Mouse (Mus musculus) right cerebral cortex, postnatal 10 days (tissue): ENCODE results near the gene Dtx3.

Source experiments
- DNase-seq, 2 experiments: peaks; one replicate each; pipeline ENCODE4 v3.0.0; 2021; ENCODE audit warnings: low spot score in 2 of 2

Dtx3 gene

DNA sequence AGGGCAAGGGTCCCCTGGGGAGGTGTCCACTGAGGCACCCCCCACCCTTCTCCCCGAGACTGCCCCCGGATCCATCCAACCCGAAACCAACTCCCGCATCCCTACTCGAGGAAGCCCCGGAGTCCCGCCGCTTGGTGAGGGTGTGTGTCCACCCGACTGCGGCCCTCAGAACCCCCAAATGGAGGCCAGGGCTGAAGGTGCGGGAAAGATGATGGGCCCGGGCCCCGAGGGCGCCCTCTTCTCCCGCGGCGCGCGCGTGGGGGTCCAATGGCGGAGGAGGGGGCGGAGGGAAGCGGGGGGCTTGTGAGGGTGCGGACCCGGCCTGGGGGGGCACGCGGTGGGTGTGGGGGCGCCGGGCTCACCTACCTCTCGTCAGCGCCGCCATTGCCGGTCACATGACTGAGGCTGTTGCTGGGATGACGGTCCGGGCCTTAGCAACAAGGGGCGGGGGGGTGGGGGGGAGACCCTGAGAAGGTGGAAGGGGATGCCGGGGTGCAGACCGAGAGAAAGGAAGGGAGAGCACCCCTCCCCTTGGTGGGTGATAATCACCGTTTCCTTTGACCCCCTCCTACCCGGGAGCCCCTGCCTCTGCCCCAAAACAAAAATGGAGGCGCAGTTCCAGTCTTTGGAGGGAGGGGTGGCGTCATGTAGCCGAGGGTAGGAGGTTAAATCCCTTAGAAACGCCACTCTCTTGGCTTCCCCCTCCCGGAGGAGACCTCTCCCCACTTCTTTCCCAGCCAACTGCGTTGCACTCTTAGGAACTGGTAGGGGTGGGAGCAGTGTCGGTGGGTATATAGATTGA, at the start of gene Dtx3:
Dtx3 (minus strand) TSS at position 401 of the 802 bp plus-strand sequence.
- peak; percentile 74 to 77 for DNase-seq

GRCm38 (mm10) chr10:127238241-127238824, 42.8 kb upstream of the Dtx3 start:
- no peak for DNase-seq

DNA sequence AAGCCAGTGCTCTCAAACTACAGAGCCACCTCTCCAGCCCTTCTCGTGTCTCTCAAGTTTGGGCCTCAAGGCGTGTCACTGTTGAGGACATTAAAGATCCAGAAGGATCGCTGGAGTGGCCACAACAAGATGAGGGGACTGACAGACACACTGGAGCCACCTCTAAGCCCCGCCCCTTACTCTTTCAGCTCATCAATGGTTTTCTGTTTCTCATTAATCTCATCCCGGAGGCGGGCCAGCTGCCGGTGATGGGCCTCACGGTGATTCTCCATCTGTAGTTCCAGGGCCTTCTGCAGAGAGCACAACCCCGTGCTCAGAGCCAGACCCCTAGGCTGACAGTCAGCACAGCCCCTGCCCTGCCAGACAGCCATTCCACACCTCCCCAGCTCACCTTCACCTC, 41.0 kb upstream of the Dtx3 start:
- DNase-seq = no peak

DNA sequence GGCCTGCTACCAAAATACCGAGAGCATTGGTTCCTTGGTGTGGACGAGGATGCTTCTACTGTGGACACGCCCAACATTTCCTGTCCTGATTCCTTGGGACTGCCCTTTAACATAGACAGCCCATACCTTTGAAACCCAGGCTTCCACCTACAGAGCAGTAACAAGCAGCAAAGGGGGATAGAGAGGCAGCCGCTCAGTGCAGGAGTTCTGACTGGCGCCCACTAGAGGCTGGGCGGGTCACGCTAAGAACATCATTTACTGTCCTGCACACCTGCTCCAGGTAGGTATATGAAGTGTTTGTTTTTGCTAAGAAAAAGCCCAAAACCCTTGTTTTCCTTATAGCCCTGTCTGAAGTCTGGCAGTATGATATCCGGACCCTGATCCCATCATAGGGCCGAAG, 37.6 kb upstream of the Dtx3 start:
- no peak for DNase-seq

DNA sequence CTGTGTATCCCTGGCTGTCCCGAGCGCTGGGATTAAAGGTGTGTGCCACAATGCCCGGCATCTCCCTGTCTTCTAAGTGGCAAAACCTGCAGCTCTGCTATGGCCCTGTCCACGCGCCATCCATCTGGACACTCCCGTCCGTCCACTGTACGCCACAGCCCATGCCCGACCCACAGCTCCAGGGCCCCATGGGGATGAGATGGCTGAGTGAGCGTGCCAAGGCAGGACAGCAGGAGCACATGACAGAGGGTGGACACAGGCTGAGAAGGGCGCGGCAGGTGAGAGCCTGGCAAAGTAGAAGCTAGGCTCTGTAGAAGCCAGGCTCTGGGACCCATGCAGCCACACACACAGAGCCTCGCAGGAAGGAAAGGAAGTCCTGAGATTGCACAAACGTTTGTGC, 36.2 kb upstream of the Dtx3 start:
- no peak for DNase-seq

- no peak for DNase-seq
Measured at GRCm38 (mm10) chr10:127230693-127231092, 35.2 kb upstream of the Dtx3 start.

- DNase-seq = no peak
Measured at GRCm38 (mm10) chr10:127228897-127229296, 33.4 kb upstream of the Dtx3 start.

- DNase-seq = no peak
Measured at GRCm38 (mm10) chr10:127227163-127227562, 31.6 kb upstream of the Dtx3 start.

- no peak for DNase-seq
Measured at GRCm38 (mm10) chr10:127226318-127226895, 30.9 kb upstream of the Dtx3 start.

GRCm38 (mm10) chr10:127225732-127226131, 30.2 kb upstream of the Dtx3 start:
- no peak for DNase-seq

GRCm38 (mm10) chr10:127225213-127225612, 29.7 kb upstream of the Dtx3 start:
- DNase-seq = no peak

DNA sequence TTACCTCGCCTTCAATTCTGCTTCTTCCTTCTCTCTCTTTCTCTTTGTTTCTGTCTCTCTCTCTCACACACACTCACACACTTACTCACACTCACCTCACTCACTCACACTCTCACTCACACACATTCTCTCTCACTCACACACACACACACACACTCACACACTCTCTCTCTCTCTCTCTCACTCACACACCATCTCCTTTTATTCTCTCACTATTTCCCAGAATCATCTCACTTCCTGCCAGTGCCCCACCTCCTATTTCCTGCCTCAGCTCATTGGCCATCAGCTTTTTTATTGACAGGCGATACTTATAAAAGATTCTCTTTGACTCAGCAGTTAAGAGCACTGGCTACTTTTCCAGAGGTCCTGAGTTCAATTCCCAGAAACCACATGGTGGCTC, 22.8 kb upstream of the Dtx3 start:
- no peak for DNase-seq

DNA sequence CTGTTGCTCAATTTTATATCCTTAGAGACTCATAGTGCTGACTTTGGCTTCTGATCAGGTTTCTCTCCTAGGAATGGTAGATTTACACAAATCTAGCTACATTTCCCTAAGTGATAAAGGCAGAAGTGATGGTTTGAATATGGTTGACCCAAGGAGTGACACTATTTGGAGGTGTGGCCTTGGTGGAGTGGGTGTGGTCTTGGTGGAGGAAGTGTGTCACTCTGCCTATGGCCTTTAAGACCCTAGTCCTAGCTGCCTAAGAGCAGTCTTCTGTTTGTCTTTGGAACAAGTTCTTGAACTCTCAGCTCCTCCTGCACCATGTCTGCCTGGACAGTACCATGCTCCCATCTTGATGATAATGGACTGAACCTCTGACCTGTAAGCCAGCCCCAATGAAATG, 21.6 kb upstream of the Dtx3 start:
- DNase-seq = no peak

- DNase-seq = no peak
Measured at GRCm38 (mm10) chr10:127216456-127216855, 20.9 kb upstream of the Dtx3 start.

- no peak for DNase-seq
Measured at GRCm38 (mm10) chr10:127214422-127214803, 18.9 kb upstream of the Dtx3 start.

GRCm38 (mm10) chr10:127213704-127214421, 18.3 kb upstream of the Dtx3 start:
- no peak for DNase-seq

DNA sequence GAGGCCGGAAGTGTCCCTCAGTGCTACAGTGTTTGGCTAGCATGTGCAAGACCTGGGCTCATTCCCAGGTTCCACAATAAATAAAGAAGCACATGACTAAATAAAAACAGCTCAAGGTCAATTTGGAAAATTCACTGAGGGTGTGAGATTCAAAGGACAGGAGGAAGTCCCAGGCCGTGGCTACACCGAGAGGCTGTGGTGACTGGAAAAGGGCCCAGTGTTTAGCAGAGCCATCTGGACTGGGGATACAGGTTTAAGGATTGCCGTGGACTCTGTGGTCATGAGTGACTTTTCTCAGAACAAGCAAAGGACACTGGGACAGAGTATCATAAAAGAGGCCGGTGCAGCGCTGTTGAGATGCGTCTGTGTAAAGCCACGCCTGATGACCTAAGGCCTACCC, 17.7 kb upstream of the Dtx3 start:
- DNase-seq = no peak

DNA sequence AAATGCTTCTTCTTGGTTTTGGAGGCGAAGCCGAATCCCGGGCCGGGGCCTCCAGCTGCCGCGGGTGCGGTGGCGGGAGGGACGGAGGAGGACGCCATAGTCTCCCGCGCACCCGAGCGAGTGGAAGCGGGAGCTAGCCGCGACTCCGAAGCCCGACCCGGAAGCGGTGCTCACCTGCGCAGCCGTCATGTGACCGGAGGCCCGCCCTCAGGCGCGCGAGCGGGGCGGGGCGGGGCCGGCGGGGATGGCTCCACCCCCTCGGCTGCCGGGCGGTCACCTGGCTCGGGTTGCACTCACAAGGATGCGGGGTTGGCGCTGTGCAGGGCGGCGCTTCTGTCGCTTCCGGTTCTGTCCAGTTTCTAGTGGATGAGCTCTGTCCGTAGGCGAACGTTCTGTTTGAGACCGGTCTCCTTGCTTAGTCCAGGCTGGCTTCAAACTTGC, 15.9 kb upstream of the Dtx3 start, which contains the start of gene Pip4k2c:
Pip4k2c (minus strand) TSS at position 172 of the 441 bp plus-strand sequence.
- DNase-seq = peak; percentile 92 to 93

- no peak for DNase-seq
Measured at GRCm38 (mm10) chr10:127210961-127211405, 15.5 kb upstream of the Dtx3 start.

GRCm38 (mm10) chr10:127209928-127210570, 14.5 kb upstream of the Dtx3 start:
- no peak for DNase-seq

DNA sequence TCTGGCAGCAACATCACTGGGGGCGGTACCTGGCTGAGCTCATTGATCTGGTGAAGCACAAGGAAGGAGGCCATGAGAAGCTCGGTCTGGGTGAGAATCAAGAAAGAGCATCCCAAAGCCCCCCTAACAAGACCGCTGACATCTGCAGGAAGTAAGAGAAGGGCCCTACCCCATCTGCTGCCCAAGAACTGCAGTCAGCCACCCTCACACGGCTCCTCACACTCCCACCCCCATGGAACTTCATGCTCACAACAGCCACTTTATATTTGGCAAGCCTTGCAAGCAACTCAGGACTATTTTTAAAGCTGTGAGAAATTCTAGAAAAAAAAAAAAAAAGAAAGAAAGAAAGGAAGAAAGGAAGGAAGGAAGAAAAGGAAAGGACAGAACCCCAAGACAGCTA, 13.4 kb upstream of the Dtx3 start:
- peak in 1 of 2 experiments; percentile 77 for DNase-seq

DNA sequence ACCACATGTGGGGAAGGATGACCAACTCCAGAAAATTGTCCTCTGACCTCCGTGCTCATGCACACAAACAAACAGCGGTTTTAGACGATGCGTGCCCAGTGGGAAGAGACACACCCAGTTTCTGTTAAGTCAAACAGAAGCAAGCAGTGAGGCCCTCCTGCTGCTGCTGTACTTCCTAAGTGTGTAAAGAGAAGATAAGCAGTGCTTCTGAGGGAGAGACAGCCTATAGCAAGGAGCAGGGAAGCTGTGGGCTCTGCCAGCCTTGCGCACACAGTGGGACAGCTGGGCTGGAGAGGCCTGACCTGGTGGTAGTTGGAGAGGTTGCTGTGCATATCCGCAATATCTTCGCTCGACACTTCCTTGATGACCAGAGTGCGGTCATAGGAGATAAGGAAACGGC, 9.8 kb upstream of the Dtx3 start:
- DNase-seq = no peak
